Mouse (Mus musculus) heart, adult 8-10 months (tissue): ENCODE measurements around the gene Atp5h. TPM values are rescaled to one million over a fixed set of nuclear protein-coding genes. Genes with fewer than 3 reads are reported as not detected.

Experiments
- DNase-seq: peaks from one replicate; pipeline ENCODE4 v3.0.0; 2022; ENCODE audit warnings: low spot score
- total RNA-seq, 4 experiments: library from RNA; stranded (reverse); gene quantifications; 2 replicates each; pipeline ENCODE4 v1.2.4; 2022

Gene Atp5h
- total RNA-seq, 4 experiments from 2014 or later = 2,233 to 2,384 (median 2,275) TPM

DNA sequence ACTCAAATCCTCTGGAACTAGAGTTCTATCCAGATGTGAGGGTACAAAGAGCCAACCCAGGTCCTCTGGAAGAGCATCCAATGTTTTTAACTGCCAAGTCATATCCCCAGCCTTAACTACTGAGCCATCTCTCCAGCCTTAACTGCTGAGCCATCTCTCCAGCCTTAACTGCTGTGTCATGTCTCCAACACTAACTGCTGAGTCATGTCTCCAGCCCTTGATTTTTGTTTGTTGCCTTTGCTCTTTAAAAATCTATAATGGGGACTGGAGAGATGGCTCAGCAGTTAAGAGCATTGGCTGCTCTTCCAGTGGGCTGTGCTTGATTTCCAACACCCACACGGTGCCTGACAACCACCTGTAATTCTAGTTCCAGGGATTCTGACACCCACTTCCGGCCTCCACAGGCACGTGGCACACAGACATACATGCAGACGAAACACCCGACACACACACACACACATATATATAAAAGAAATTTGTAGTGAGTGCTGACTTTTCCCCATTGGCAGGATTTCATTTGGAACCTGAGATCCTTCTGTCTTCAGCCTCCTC lies 17.9 kb upstream of the Atp5h start:
- no peak for DNase-seq

DNA sequence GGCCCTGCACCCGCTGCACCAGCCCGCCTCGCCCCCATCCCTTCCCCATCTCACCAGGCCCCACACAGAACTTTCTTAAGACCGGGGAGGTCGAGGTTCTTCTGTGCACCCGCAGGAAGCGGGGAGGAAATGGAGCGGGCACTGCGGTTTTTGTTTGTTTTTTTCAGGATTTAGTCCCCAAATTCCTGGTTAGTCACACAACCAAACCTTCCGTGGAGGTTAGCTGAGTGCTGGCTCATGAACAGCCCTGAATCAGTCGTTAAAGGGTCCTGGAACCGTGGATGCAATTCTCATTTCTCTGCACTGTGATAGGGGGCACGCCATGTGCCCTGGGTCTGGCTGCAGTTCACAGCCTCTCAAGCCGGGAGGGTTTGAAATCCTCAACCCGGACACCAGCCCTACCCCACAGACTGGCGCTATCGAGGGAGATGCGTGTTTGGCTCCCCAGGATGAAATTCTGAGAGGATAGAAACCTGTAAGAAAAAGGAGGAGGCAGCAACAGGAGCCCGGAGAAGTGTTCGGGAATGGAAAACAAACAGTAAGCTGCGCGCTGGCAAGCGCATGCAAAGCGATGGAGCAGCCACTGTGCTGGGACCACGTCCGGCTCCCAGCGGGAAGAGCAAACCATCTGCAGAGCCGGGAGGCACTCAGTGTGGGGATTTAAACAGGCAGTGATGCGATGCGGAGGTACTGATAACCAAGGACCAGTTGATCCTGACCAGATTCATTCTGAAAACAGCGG lies 16.0 kb upstream of the Atp5h start:
- DNase-seq = no peak

DNA sequence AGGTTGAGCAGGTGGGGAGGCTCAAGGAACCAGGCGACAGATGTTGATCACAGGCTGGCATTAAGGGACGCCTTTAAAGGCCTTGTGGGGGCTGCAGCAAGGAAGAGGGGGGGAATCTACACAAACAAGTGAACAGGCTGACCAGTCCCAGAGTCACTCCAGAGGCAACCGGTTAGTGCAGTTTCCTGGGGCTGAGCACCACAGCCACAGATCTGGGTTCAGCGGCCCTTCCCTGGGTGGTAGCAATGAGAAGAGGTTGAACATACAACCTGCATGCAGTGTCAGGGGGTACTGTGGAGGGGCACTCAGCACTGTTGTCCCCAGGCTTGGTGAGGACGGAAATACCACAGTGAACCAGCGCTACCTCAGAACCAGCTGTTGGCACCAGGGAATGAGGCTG lies 13.6 kb upstream of the Atp5h start:
- DNase-seq = no peak

DNA sequence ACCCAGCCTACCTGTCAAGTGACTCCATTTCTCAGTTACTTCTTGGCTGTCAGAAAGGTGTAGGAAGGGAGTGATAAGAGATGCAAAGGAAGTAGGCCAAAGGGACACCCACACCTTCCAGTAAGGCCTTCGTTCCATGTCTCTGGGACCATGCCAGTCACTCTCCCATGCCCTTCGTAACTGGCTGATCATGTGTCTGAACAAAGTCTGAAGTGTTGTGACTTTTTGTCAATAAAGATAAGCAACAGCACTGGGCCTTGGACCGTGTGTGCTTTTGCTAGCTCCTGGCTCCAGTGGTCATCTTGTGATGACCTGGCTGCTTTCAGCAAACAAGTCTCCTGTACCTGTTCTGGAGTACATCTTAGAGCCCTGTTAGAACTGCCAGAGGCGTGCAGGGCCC lies 13.1 kb upstream of the Atp5h start:
- DNase-seq = no peak

DNA sequence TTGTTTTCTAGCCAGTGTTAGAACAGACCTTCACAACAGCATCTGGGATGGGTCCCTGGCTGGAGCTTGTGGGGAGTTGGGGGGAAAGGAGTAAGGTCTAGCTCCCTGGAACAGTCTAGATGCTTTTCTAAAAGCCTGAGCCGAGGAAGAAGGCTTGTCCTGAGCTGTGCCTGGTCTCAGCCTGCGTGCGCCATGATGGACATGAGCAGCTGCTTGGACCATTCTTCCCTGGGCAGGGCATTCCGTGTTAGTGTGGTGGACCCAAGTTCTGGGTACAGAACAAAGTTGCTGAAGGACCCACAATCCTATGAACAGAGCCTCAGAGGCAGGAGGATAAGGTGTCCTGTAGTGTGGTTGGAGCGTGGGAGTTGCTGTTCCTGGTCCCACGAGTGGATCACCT lies 10.8 kb upstream of the Atp5h start:
- no peak for DNase-seq

DNA sequence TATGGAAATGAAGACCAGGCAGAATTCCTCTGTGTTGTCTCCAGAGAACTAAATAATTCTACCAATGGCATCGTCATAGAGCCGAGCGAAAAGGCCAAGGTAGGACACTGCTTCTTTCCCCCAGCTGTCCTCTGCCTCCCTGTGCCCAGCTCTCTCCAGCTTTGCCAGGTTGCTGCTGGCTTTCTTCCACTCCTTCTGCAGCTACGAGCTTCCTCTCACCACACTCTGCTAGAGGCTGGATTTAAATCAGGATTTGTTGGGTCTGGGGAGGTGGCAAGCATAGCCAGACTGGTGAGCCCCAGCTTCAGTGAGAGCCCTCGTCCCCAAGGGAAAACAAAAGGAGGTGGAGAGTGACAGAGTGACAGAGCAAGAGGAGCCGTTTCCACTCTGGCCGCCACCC lies 9.5 kb upstream of the Atp5h start:
- DNase-seq = no peak

DNA sequence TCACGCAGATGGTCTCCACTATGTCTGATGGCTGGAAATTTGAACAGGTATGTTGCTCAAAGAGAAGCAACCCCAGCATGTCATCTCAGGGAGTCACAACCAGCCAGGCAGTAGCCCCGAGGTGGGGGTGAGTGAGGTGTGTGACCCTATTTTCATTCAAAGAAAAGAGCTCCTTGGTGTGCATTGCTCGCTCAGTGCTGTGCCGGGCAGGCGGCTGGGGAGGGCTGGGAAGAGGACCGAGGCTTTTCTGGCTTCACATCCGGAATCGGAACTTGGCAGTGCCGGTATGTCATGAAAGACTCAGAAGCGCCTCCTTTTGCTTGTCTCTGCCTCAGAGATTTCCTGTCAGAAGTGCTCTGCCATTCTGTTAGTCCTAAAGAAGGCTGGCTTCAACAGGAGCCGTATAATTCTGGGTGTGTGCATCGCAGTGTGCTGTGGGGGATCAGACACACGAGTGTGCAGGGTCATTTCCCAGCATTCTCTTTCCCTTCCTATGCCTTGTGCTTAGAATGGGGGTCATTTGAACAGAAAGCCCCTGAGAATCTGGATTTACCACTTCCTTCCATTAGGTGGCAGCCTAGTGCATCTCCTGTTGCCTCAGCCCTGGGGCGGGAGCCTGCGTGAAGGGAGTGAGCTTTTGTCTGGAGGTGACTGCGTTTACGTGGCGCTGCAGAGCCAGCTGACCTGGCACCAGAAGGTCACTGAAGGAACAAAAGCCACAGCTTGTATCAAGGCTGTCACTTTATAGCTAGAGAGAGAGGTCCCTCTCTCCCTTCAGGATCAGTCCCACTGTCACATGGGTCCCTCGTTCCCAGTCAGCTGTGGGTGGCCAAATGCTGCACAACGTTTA lies 7.9 kb upstream of the Atp5h start:
- DNase-seq = peak; percentile 83

DNA sequence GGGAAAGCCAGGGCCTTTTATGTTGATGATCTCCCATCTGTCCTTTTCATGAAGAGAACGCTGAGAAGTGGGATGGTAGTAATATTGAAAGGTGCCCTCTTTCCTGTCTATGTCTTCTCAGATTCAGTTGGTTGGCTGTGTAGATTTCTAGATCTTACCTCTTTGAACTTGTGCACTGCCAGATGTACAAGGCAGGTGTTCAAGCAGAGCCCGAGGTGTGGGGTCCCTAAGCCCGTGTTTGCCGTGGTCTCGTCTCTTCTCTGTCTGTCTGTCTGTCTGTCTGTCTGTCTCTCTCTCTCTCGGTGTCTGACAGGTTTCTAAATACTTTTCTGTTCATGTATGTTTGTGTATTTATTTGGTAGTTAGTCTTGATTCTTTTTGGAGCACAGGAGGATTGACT lies 5.9 kb upstream of the Atp5h start:
- DNase-seq = no peak

DNA sequence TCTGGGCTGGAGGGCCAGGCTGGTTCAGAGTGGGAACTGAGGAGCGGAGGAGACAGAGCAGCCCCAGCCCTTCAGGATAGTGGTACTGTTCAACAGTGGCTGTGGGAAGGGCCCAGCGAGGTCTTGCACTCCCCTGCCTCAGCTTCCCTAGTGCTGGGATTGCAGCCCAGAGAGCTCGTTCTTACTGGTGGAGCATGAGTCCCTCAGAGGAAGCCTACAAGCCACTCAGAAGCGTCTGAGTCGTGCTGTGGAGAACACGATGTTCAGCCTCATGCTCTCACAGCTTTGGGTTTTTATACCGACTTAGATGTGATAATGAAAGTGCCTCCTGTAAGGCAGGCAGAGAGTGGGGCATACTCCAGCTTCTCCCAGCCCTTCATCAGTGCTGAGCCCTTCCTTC lies 4.9 kb upstream of the Atp5h start:
- DNase-seq = no peak

DNA sequence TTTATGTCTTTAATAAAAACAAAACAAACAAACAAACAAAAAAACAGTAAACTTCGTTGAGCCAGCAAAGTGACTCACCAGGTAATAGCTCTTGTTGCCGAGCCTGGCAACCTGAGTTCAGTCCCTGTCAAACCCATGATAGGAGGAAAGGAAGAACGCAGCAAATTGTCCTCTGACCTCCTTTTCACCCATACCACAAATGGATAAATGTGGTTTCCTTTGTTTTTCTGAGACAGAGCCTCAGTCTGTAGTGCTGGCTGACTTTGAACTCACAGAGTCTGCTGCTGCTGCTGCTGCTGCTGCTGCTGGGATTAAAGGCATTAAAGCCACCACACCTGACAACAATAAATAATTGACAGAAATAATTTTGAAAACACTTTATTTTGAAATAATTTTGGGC lies 3.3 kb upstream of the Atp5h start:
- no peak for DNase-seq

DNA sequence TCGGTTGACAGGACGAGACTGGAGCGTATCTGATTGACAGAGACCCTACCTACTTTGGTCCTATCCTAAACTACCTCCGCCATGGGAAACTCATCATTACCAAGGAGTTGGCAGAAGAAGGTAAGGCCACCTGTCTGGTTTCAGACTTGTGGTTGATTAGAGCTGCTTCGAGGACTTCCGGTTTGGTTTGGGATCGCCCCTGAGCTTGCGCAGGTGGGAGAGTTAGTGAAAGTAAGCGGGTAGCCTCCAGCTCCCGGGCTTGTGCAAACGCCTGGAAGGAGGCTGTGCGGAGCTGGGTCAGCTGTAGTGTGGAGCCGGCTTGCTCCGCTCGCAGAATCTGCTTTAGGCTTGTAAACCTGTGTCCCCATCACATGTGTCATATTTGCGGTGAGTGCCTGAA lies 2.2 kb upstream of the Atp5h start:
- DNase-seq = no peak

DNA sequence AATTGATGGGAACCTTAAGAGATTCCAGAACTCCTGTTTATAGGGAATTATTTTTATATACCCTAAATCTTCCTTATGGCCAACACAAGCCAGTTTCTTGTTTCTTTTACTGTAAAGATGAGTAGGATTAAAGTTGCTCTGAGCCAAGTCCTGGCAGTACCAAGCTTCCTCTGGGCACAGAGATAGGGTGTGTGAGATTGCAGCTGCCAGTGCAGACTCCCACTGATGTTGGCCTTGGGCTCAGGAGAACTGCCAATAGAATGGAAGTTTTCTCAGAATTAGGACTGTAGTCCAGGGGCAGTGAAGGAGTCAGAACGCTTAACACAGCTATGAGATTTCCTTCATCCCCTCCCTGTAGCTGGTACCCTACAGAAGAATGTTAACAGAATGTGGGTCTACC lies 1.6 kb upstream of the Atp5h start:
- no peak for DNase-seq

DNA sequence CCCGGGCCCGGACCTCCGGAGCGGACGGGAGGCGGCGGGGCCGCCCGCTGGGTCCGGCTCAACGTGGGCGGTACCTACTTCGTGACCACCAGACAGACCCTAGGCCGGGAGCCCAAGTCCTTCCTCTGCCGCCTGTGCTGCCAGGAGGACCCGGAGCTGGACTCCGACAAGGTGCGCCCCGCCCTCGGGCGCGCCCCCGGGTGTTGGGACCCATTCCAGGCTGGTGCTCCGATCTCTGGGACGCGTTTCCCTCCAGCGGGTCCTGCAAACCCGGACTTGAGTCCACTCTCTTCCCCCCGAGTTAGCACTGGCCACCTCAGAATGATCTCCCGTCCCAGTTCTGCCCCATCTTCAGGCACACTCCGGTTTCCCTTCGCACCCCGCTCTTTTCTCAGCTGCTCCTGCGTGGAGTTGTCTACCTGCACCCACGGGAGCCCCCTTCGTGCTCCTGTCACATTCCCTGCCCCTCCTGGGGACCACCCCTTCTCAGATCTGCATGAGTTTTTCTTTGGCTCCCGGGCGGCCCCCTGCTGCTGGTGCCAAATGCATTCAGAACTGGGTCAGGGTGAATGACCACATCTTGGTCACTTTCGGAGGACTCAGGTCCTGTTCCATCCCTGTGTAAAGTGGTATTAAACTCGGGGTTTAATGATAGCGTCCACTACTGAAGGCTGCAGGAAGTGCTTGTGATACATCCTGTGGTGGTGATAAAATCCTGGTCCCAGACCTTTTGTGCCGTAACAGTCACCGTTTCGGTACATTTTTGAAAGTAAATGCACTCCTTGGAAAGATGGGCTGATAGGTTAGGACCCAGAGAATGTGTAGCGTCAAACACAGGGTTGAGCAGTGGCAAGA lies 801 bp upstream of the Atp5h start:
- peak; percentile 57 for DNase-seq

DNA sequence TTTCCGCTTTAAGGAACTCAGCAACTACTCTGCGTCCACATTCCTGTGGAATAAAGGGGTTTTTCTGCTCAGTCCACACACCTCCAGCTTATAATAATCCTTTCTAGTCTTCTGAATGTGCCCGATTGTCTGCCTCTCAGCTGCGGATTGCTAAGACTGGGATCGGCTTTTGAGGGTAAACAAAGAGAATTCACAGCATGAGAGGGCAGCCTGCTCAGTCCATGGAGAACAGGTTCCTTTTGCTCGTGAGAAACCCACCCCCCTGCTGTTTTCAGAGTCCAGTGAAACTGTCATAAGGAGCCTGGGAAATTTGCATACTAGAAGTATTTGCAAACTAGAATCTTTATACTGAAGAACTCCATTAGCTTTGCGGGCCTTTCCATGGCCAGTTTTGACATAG lies 10.2 kb downstream of the Atp5h start:
- DNase-seq = no peak

DNA sequence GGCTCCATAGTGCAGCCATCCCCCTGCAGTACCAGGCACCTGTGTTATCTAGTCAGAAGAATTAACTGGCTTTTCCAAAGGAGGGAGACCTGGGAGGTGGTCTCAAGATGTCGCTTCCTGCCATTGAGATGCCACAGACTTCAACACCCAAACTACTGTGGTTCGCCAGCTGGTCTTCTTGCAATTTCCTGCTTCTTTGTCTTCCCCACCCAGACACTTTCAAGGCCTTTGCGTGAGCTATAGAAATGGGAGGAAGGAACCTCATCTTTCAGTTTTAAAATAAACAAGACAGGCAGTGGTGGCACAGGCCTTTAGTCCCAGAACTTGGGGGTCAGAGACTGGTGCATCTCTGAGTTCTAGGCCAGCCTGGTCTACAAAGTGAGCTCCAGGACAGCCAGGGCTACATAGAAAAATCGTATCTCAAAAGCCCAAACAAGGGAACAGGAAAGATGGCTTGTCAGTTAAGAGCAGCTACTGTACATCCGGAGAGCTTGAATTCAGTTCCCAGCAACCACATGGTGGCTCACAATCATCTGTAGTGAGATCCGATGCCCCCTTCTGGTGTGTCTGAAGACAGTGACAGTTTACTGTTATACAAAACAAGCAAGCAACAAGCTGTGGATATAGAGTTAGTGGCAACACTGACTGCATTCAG lies 11.4 kb downstream of the Atp5h start:
- DNase-seq = no peak

DNA sequence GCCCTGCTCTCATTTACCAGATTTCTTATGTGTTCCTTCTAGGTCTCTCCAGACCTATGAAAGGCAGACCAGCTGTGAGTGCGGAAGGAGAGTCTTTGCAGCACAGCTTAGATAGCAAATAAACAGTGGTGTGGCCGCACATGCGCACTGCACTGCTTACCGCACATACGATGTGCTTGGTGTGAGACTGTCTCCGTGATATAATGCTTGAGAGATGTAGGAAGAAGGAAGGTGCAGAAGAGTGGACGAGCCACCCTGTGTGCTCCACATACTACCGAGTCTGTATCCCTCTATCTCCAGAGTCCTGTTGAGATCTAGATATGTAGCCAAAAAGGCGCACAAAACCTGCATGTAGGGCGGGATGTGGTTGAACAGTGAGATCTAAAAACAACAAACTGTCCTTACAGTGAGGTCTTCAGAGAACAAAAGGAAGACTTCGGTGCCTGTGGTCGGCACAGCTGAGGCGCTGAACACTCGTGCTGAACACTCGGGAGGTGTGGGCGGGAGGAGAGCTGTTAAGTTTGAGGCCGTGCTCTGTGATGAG lies 12.8 kb downstream of the Atp5h start:
- no peak for DNase-seq

DNA sequence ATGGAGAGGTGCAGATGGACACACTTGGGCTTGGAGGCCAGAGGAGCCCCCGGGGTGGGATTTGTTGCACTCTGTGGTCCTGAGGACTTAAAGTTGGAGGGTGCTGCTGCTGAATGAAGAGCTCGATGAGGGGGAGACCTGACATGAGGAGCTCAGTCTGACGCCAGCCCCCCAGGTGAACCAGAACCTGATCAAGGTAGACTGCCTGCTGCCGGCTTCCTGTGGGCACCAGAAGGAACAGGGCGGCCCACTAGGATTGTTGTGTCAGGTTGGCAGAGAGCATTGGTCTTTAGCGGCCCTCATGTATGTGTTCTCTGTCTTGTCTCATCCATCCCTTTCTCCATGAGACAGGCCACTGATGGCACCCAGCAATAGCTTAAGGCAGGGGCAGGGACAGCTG lies 14.0 kb downstream of the Atp5h start:
- no peak for DNase-seq

DNA sequence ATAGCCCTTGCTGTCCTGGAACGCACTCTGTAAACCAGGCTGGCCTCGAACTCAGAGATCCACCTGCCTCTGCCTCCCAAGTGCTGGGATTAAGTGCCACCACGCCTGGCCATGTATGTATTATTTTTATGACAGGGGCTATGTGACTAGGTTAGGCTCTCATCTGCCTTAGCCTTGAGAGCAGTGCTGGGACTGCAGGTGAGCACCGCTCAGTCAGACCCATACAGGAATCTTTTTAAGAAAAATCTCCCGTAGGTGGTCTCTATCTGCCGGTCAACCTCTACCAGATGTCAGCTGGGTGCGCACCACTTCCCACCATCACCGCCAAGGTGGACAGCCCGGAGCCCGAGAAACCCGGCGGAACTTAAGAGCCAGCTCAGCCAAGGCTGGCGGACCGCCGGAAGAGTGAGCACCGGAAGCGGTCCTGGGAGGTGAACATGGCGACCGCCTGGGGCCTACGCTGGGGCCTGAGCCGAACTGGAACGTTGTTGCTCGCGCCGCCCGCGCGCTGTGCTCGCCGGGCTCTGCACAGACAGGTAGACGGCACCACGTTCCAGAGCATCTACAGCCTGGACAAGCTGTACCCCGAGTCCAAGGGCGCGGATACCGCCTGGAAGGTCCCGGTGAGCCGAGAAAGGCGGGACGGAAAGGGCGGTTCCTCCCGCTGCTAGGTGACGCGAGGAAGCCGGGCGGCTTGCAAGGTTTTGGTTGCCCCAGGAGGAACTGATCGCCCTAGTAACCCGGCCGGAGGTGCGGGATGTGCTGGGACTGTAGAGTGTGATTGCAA lies 16.2 kb downstream of the Atp5h start, which contains the start of gene Mrpl58:
Mrpl58 (plus strand) TSS at position 415 of the 787 bp plus-strand sequence.
- DNase-seq = peak; percentile 83

DNA sequence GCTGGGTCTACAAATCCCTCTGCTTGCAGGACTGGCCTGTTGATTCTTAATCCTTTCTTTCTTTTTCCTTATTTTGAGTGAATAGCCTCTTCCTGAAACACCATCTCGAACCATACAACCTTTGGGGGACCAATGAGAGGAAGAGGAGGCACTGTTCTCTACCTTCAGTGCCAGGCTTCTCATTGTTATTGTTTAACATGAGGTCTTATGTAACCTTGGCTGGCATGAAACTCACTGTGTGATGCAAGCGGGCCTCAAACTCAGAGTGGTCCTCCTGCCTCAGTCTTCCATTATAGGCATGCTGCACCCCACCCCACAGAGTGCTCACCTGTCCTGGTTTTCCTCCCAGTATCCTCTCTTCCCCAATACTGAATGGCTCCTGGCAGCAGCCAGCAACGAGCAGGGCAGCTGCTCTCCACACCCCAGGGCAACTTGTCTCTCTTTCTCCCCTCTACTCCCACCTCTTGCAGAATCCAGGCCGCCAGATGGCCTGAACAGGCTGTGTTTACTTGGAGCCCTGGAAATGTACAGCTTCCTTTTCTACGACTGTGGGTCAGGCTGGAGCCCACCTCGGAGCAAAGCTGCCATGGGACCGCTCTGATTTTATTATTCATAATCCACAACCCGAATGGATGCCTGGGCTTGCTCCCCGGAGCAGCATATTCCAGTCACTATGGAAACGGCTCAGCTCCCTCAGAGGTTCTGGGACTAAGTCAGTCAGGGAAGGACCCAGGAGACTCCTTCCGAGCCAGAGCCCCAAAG lies 19.0 kb downstream of the Atp5h start:
- no peak for DNase-seq
